Mouse (Mus musculus) kidney, embryonic 15.5 days (tissue): ENCODE data around the gene Syvn1. TPM values are rescaled to one million over a fixed set of nuclear protein-coding genes. Genes with fewer than 3 reads are reported as not detected.

Experiments
- ATAC-seq: fragments of 200-750 bp; cut with Nextera tagmentation; replicated peaks from 2 replicates; pipeline ENCODE4 v1.8.0; 2017; ENCODE audit warnings: moderate TSS enrichment; ENCODE audit not compliant: low FRiP score
- H3K27ac ChIP-seq: fragments of 300-500 bp; sonication (generic); 2 replicates; pipeline ENCODE4 v1.5.1; 2015; ENCODE audit warnings: mild to moderate bottlenecking, inconsistent platforms
- H3K27me3 ChIP-seq: fragments of 300-500 bp; sonication (generic); 2 replicates; pipeline ENCODE4 v1.6.1; 2015; ENCODE audit warnings: inconsistent platforms
- H3K36me3 ChIP-seq: fragments of 300-500 bp; sonication (generic); 2 replicates; pipeline ENCODE4 v1.6.1; 2015; ENCODE audit warnings: inconsistent platforms
- H3K4me1 ChIP-seq: fragments of 300-500 bp; sonication (generic); 2 replicates; pipeline ENCODE4 v1.6.1; 2015; ENCODE audit warnings: inconsistent platforms
- H3K4me2 ChIP-seq: fragments of 300-500 bp; sonication (generic); 2 replicates; pipeline ENCODE4 v1.6.1; 2015; ENCODE audit warnings: moderate library complexity, mild to moderate bottlenecking, inconsistent platforms
- H3K4me3 ChIP-seq: fragments of 300-500 bp; sonication (generic); replicated peaks from 2 replicates; pipeline ENCODE4 v1.5.1; 2015; ENCODE audit warnings: mild to moderate bottlenecking, inconsistent platforms
- H3K9ac ChIP-seq: fragments of 300-500 bp; sonication (generic); 2 replicates; pipeline ENCODE4 v1.6.1; 2015; ENCODE audit warnings: mild to moderate bottlenecking, inconsistent platforms
- H3K9me3 ChIP-seq: fragments of 300-500 bp; sonication (generic); replicated peaks from 2 replicates; pipeline ENCODE4 v1.6.1; 2016; ENCODE audit warnings: inconsistent platforms
- WGBS: fragments of 180-500 bp; shearing (Covaris S2); methylation state at CpG from one replicate; pipeline ENCODE4 v1.1.7; 2015; ENCODE audit warnings: mixed read lengths; 5-methylcytosine and 5-hydroxymethylcytosine counted together
- polyA plus RNA-seq: library from polyadenylated mRNA; unstranded; fragments of >200 nt; fragmentation: Nextera tagmentation; extraction: Ambion mirVana; gene quantifications from 2 replicates; pipeline ENCODE4 v1.2.1, GENCODE M21; 2015

Gene Syvn1
- polyA plus RNA-seq, result 35.6 and 38.5 TPM in 2 replicates

GRCm38 (mm10) chr19:6046294-6047153 lies at the start of gene Syvn1:
TSS of gene Syvn1 (plus strand) at chr19:6046576.
- Histone ChIP-seq H3K36me3 (peaks cover 35% of the 10 kb centered on the region), H3K4me3 (peak within 1 kb of the TSS; percentile 99), H3K9ac (peak within 1 kb of the TSS; percentile 88), H3K27me3 (no peaks in the 10 kb centered on the region), H3K9me3 (no peaks in the 10 kb centered on the region), H3K4me1 (peaks cover 36% of the 10 kb centered on the region), H3K27ac (peak within 1 kb of the TSS; percentile 99), H3K4me2 (peak within 1 kb of the TSS; percentile 86)
- peak; percentile 91 for ATAC-seq
- WGBS, result under 1% methylated on average over 65 of the region's 65 CpGs

DNA sequence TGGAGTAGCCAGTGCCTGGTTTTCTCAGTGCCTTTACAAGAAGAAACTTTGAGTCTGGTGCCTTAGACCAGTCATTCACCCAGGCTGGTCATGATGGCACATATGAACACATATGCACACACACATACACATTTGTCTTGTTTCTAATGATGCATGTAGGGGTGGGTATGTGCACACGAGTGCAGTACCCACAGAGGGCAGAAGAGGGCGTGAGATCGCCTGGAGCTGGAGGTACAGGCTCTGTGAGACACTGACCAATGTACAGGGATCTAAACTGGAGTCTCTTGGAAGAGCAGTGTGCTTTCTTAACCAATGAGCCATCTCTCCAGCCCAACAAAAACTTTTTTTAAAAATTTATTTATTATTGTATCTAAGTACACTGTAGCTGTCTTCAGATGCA lies 48.2 kb upstream of the Syvn1 start:
- no peak overlapping the region for H3K4me2 ChIP-seq
- no peak for ATAC-seq
- H3K36me3 ChIP-seq, result 0 out of 2 replicates have a peak, but pooled peaks cover 4% of the 10 kb centered on the region
- H3K4me1 ChIP-seq, result no peaks in the 10 kb centered on the region
- 85% methylated on average over 3 of the region's 3 CpGs for WGBS
- H3K27me3 ChIP-seq, result no peaks in the 10 kb centered on the region
- H3K9me3 ChIP-seq, result no peaks in the 10 kb centered on the region
- no peak overlapping the region for H3K4me3 ChIP-seq
- H3K9ac ChIP-seq, result no peak overlapping the region
- no peak overlapping the region for H3K27ac ChIP-seq

DNA sequence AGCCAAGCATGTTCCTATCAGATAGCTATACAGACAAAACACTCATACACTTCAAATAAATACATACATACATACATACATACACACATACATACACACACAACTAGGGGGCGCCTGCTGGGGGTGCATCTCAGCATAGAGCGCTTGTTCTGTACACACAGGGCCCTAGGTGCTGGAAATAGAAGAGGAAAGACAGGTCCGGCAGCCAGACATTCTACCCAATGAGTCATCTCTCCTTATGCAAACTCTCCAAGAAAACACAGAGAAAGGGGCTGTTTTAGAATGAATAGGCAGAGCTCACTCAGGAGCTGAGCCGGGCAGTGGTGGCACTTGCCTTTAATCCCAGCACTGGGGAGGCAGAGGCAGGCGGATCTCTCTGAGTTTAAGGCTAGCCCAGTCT lies 46.4 kb upstream of the Syvn1 start:
- no peak for ATAC-seq
- Histone ChIP-seq H3K4me2 (no peak overlapping the region), H3K27me3 (no peaks in the 10 kb centered on the region), H3K27ac (no peak overlapping the region), H3K36me3 (no peaks in the 10 kb centered on the region), H3K9ac (no peak overlapping the region), H3K4me1 (peaks cover 3% of the 10 kb centered on the region; the same call in 1 of the 2 replicates), H3K9me3 (no peaks in the 10 kb centered on the region), H3K4me3 (no peak overlapping the region)
- 81% methylated on average over 5 of the region's 5 CpGs for WGBS

DNA sequence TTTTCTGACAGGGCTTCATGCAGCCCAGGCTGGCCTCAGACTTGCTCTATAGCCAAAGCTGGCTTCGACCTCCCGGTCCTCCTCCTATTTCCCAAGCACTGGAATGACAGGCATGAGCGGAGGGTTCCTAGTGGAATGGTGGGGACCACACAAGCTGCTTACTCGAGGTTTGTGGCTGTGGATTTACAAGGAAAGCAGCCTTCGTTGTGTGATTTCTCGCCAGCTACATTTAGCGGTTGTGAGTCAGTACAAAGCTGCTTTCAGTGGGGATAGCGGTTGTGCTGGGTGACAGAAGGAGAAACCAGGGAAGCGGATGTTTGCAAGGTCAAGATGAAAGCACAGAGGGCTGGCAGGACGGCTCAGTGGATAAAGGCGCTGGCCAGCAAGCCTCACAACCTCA lies 40.8 kb upstream of the Syvn1 start:
- Histone ChIP-seq H3K27ac (no peak overlapping the region), H3K4me3 (no peak overlapping the region), H3K4me2 (no peak overlapping the region), H3K27me3 (no peaks in the 10 kb centered on the region), H3K9me3 (no peaks in the 10 kb centered on the region), H3K36me3 (peaks cover 8% of the 10 kb centered on the region; the same call in 1 of the 2 replicates), H3K4me1 (peaks cover 16% of the 10 kb centered on the region), H3K9ac (no peak overlapping the region)
- WGBS, result 60% methylated on average over 11 of the region's 11 CpGs
- ATAC-seq, result no peak

GRCm38 (mm10) chr19:6007013-6007412 lies 39.4 kb upstream of the Syvn1 start:
- Histone ChIP-seq H3K9ac (no peak overlapping the region), H3K4me1 (peaks cover 18% of the 10 kb centered on the region), H3K27me3 (no peaks in the 10 kb centered on the region), H3K4me2 (no peak overlapping the region), H3K9me3 (no peaks in the 10 kb centered on the region), H3K4me3 (no peak overlapping the region), H3K27ac (peak overlapping the region; percentile 6; the same call in 1 of the 2 replicates), H3K36me3 (peaks cover 8% of the 10 kb centered on the region; the same call in 1 of the 2 replicates)
- ATAC-seq, result no peak
- 43% methylated on average over 13 of the region's 13 CpGs for WGBS

DNA sequence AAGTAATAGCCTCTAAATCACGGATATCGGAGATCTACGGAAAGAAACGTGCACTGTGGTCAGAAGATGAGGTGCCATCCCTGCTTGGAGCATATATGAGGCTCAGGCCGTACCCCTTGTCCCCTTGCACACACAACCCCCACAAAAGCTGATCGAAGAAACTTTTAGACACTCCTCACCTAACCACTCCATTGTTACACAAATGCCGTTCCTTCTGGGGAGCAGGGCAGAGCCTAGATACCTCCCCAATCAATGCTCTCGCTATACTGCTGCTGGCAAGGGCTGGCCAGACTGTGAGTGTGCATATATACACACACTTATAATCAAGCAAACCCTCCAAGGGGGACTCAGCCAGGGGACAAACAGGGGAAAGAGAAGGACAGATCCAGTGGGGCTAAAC lies 37.2 kb upstream of the Syvn1 start:
- Histone ChIP-seq H3K27ac (no peak overlapping the region), H3K4me3 (no peak overlapping the region), H3K27me3 (no peaks in the 10 kb centered on the region), H3K4me1 (peaks cover 31% of the 10 kb centered on the region), H3K4me2 (no peak overlapping the region), H3K9ac (no peak overlapping the region), H3K9me3 (no peaks in the 10 kb centered on the region), H3K36me3 (peaks cover 8% of the 10 kb centered on the region; the same call in 1 of the 2 replicates)
- no peak for ATAC-seq
- WGBS, result 79% methylated on average over 8 of the region's 8 CpGs

DNA sequence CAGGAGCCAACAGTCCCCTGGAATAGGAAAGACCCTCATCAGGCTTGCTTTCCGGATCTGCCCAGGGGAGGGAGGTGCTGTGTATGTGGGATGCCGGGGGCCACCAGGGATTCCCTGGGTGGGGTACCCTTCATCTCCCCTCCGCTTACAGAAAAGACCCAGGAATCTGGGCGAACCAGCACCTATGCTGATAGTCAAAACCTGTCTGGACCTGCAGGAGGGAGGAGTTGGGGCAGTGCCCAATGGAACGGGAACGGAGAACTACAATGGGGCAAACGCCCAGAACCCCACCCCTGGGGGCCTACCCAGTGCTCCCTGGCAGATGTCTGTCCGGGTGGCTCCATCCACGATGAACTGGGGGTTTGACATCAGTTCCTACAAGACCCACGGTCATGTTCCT lies 32.7 kb upstream of the Syvn1 start:
- peak overlapping the region; percentile 93; the same call in 1 of the 2 replicates for H3K4me2 ChIP-seq
- H3K27ac ChIP-seq, result no peak overlapping the region
- no peak for ATAC-seq
- no peak overlapping the region for H3K4me3 ChIP-seq
- no peak overlapping the region for H3K9ac ChIP-seq
- H3K27me3 ChIP-seq, result no peaks in the 10 kb centered on the region
- H3K9me3 ChIP-seq, result no peaks in the 10 kb centered on the region
- H3K4me1 ChIP-seq, result peaks cover 46% of the 10 kb centered on the region
- peaks cover 1% of the 10 kb centered on the region; the same call in 1 of the 2 replicates for H3K36me3 ChIP-seq
- WGBS, result 90% methylated on average over 10 of the region's 10 CpGs

- peak overlapping the region; percentile 93 for H3K4me2 ChIP-seq
- no peaks in the 10 kb centered on the region for H3K36me3 ChIP-seq
- peak overlapping the region; percentile 80 for H3K27ac ChIP-seq
- no peaks in the 10 kb centered on the region for H3K27me3 ChIP-seq
- H3K4me1 ChIP-seq, result peaks cover 46% of the 10 kb centered on the region
- H3K4me3 ChIP-seq, result peak overlapping the region; percentile 58
- H3K9me3 ChIP-seq, result no peaks in the 10 kb centered on the region
- 2% methylated on average over 18 of the region's 18 CpGs for WGBS
- H3K9ac ChIP-seq, result peak overlapping the region; percentile 55
- ATAC-seq, result peak; percentile 81
These were observed 31.3 kb upstream of the Syvn1 start for GRCm38 (mm10) chr19:6014991-6015510.

GRCm38 (mm10) chr19:6015511-6016315 lies 30.7 kb upstream of the Syvn1 start, which contains the start of gene Capn1:
TSS of gene Capn1 (minus strand) at chr19:6015897.
- H3K27me3 ChIP-seq, result no peaks in the 10 kb centered on the region
- H3K9ac ChIP-seq, result peak within 1 kb of the TSS; percentile 55
- H3K4me3 ChIP-seq, result peak within 1 kb of the TSS; percentile 58
- no peaks in the 10 kb centered on the region for H3K36me3 ChIP-seq
- H3K9me3 ChIP-seq, result no peaks in the 10 kb centered on the region
- H3K4me2 ChIP-seq, result peak within 1 kb of the TSS; percentile 93
- WGBS, result 2% methylated on average over 40 of the region's 40 CpGs
- peak within 1 kb of the TSS; percentile 80 for H3K27ac ChIP-seq
- peak; percentile 82 for ATAC-seq
- peaks cover 45% of the 10 kb centered on the region for H3K4me1 ChIP-seq

- H3K4me2 ChIP-seq, result peak overlapping the region; percentile 93
- no peak for ATAC-seq
- 48% methylated on average over 7 of the region's 7 CpGs for WGBS
These were observed 29.8 kb upstream of the Syvn1 start for GRCm38 (mm10) chr19:6016532-6016931.

DNA sequence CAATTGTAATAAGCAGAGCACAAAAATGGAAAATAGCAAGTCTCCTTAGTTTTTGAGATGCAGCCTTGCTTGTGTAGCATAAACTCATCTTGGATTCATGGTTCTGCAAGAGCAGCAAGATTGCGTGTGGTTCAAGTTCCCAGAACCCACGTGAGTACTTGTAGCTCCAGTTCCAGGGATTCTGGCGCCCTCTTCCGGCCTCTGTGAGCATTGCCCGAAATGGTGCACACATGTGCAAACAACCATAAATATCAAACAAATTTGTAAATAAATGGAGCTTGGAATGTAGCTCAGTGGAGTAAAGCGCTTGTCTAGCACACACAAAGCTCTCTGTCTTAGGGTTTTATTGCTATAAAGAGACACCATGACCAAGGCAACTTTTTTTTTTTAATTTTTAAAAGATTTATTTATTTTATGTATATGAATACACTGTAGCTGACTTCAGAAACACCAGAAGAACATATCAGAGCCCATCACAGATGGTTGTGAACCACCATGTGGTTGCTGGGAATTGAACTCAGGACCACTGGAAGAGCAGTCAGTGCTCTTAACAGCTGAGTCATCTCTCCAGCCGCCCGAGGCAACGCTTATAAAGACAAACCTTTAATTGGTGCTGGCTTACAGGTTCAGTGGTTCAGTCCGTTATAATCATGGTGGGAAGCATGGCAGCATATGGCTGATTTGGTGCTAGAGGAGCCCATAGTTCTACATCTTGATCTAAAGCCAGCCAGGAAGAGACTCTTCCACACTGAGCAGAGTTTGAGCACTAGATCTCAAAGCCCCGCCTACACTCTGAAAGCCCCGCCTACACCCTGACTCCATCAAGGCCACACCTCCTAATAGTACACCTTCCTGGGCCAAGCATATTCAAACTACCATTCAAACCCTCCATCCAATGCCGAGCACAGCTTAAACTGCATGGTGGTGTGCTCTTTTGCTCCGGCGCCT lies 28.0 kb upstream of the Syvn1 start:
- no peaks in the 10 kb centered on the region for H3K27me3 ChIP-seq
- H3K4me3 ChIP-seq, result no peak overlapping the region
- no peaks in the 10 kb centered on the region for H3K36me3 ChIP-seq
- no peak overlapping the region for H3K4me2 ChIP-seq
- ATAC-seq, result no peak
- H3K27ac ChIP-seq, result no peak overlapping the region
- peaks cover 38% of the 10 kb centered on the region for H3K4me1 ChIP-seq
- H3K9ac ChIP-seq, result no peak overlapping the region
- WGBS, result 32% methylated on average over 15 of the region's 15 CpGs
- H3K9me3 ChIP-seq, result no peaks in the 10 kb centered on the region

More at GRCm38 (mm10) chr19:6016532-6016931, 29.8 kb upstream of the Syvn1 start:
- H3K27me3 ChIP-seq, result no peaks in the 10 kb centered on the region
- no peak overlapping the region for H3K27ac ChIP-seq
- peak overlapping the region; percentile 58; the same call in 1 of the 2 replicates for H3K4me3 ChIP-seq
- H3K4me1 ChIP-seq, result peaks cover 43% of the 10 kb centered on the region
- no peak overlapping the region for H3K9ac ChIP-seq
- no peaks in the 10 kb centered on the region for H3K36me3 ChIP-seq
- no peaks in the 10 kb centered on the region for H3K9me3 ChIP-seq
